Mouse (Mus musculus): ENCODE measurements around the gene Maz. TPM values are rescaled to one million over a fixed set of nuclear protein-coding genes. Genes with fewer than 3 reads are reported as not detected.

Gene Maz
- polyA plus RNA-seq, 2 experiments, result 27.3 to 97.5 TPM

DNA sequence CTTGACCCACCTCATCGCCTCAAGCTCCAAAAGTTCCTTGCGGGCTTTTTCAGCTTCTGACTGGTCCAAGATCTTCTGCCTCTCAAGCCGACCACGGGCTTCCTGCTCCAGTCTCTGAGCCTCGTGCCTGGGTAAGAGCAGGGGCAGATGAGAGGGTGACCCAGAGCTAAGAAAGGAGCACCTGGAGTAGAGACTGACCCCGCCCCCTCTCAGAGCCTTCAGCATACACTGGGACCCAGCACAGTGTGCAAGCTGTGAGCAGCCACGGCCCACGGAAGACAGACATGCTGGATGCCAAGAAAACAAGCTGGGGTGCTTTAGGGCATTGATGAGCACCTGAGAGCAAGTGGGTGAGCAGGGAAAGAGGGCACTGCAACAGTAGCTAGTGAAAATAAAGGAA, 38.0 kb downstream of the Maz start:
- Histone ChIP-seq H3K9ac (replicated peaks) (no peak overlapping the region), H3K4me1 (replicated peaks; ENCODE audit: control insufficient read depth in 2 of 2, insufficient read depth in 2 of 2, low read length in 1 of 2) (no peaks in the 10 kb centered on the region), H3K4me3 (ENCODE audit: insufficient read depth in 1 of 2, low read depth in 2 of 2, low read length in 2 of 2) (no peak overlapping the region), H3K27me3 (ENCODE audit: control insufficient read depth, insufficient read depth, low read length) (no peaks in the 10 kb centered on the region), H3K9me3 (ENCODE audit: control insufficient read depth, low read length) (no peaks in the 10 kb centered on the region), H3K36me3 (replicated peaks; ENCODE audit: control insufficient read depth, insufficient read depth, low read depth) (no peaks in the 10 kb centered on the region), H3K27ac (no peak overlapping the region), H3K4me2 (ENCODE audit: low read depth) (no peak overlapping the region)
- ATAC-seq (ENCODE audit: insufficient read depth), result no peak
- DNase-seq (ENCODE audit: low read depth in 3 of 3, low spot score in 3 of 3), result no peak
- TF ChIP-seq EP300 (IDR thresholded peaks at IDR 0.05; ENCODE audit: low read depth), result no peak
- TF ChIP-seq CTCF (IDR thresholded peaks at IDR 0.05; ENCODE audit: low read depth), result no peak
- 52% methylated on average over 8 of the region's 8 CpGs for WGBS (ENCODE audit: insufficient replicate concordance)

- ATAC-seq (ENCODE audit: insufficient read depth), result no peak
- 41% methylated on average over 9 of the region's 9 CpGs for WGBS (ENCODE audit: insufficient replicate concordance)
Measured at GRCm38 (mm10) chr7:126986319-126986718, 40.5 kb downstream of the Maz start.

DNA sequence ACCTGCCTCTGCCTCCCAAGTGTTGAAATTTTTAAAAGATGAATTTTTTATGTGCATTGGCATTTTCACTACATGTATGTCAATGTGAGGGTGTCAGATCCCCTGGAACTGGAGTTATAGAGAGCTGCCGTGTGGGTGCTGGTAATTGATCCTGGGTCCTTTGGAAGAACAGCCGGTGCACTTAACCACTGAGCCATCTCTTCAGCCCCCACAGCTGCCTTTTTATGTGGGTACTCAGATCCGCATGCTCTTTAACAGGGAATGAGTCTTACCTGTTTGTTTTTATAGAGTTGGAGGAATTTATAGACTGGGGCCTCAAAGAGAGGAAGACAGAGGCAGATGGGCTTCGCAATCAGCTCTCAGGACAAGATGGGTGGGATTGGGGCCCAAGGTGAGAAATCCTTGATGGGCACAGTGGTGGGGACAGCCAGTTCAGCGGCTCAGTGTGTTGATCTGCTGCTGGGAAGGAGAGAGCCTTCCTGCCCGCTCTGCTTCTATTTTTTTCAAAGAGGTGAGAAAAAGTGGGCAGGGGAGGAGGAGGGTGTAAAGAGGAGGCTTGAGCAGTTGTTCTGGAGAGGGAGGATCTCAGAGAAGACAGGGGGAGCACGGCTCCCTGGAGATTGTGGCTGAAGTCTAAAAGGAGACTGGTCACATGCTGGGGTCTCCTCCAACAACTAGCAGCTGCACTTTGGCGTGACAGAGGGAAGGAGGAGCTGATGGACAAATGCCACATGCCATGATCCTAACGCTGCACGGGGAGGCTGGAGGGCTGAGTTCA, 42.0 kb downstream of the Maz start:
- H3K27me3 ChIP-seq (ENCODE audit: control insufficient read depth, insufficient read depth, low read length), result no peaks in the 10 kb centered on the region
- H3K4me2 ChIP-seq (ENCODE audit: low read depth), result no peak overlapping the region
- H3K9ac ChIP-seq (replicated peaks), result no peak overlapping the region
- ATAC-seq (ENCODE audit: insufficient read depth), result no peak
- DNase-seq (ENCODE audit: low read depth in 3 of 3, low spot score in 3 of 3), result no peak
- H3K36me3 ChIP-seq (replicated peaks; ENCODE audit: control insufficient read depth, insufficient read depth, low read depth), result peaks cover 4% of the 10 kb centered on the region
- 51% methylated on average over 10 of the region's 10 CpGs for WGBS (ENCODE audit: insufficient replicate concordance)
- TF ChIP-seq CTCF (IDR thresholded peaks at IDR 0.05; ENCODE audit: low read depth), result no peak
- TF ChIP-seq EP300 (IDR thresholded peaks at IDR 0.05; ENCODE audit: low read depth), result no peak
- H3K9me3 ChIP-seq (ENCODE audit: control insufficient read depth, low read length), result no peaks in the 10 kb centered on the region
- H3K4me3 ChIP-seq (ENCODE audit: insufficient read depth in 1 of 2, low read depth in 2 of 2, low read length in 2 of 2), result no peak overlapping the region
- no peaks in the 10 kb centered on the region for H3K4me1 ChIP-seq (replicated peaks; ENCODE audit: control insufficient read depth in 2 of 2, insufficient read depth in 2 of 2, low read length in 1 of 2)
- H3K27ac ChIP-seq, result no peak overlapping the region

More at GRCm38 (mm10) chr7:126986319-126986718, 40.5 kb downstream of the Maz start:
- no peaks in the 10 kb centered on the region for H3K9me3 ChIP-seq (ENCODE audit: control insufficient read depth, low read length)
- no peaks in the 10 kb centered on the region for H3K4me1 ChIP-seq (replicated peaks; ENCODE audit: control insufficient read depth in 2 of 2, insufficient read depth in 2 of 2, low read length in 1 of 2)
- no peak for DNase-seq (ENCODE audit: low read depth in 3 of 3, low spot score in 3 of 3)
- no peaks in the 10 kb centered on the region for H3K36me3 ChIP-seq (replicated peaks; ENCODE audit: control insufficient read depth, insufficient read depth, low read depth)
- TF ChIP-seq CTCF (IDR thresholded peaks at IDR 0.05; ENCODE audit: low read depth) (peak; percentile 64), EP300 (IDR thresholded peaks at IDR 0.05; ENCODE audit: low read depth) (no peak)
- H3K4me3 ChIP-seq (ENCODE audit: insufficient read depth in 1 of 2, low read depth in 2 of 2, low read length in 2 of 2), result no peak overlapping the region
- H3K27ac ChIP-seq, result no peak overlapping the region
- H3K27me3 ChIP-seq (ENCODE audit: control insufficient read depth, insufficient read depth, low read length), result no peaks in the 10 kb centered on the region
- H3K4me2 ChIP-seq (ENCODE audit: low read depth), result no peak overlapping the region
- no peak overlapping the region for H3K9ac ChIP-seq (replicated peaks)

DNA sequence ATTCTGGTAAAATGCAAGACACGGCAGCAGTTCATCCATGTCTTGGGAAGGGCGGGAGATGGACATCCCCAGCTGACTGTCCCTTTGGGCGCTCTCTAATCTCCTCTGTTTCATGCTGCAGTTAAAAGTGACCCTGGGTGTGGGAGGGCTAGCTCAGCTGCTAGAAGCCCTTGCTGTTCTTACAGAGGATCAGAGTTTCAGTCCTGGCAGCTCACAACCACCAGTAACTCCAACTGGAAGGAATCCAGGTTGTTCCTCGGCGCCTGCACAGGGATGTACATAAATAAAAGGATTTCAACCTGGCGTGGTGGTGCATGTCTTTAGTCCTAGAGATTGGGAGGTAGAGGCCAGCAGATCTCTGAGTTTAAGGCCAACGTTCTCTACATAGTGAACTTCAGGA, 43.7 kb downstream of the Maz start:
- no peak overlapping the region for H3K4me2 ChIP-seq (ENCODE audit: low read depth)
- H3K27ac ChIP-seq, result no peak overlapping the region
- H3K9me3 ChIP-seq (ENCODE audit: control insufficient read depth, low read length), result no peaks in the 10 kb centered on the region
- H3K27me3 ChIP-seq (ENCODE audit: control insufficient read depth, insufficient read depth, low read length), result no peaks in the 10 kb centered on the region
- H3K36me3 ChIP-seq (replicated peaks; ENCODE audit: control insufficient read depth, insufficient read depth, low read depth), result peaks cover 19% of the 10 kb centered on the region
- H3K4me3 ChIP-seq (ENCODE audit: insufficient read depth in 1 of 2, low read depth in 2 of 2, low read length in 2 of 2), result no peak overlapping the region
- H3K4me1 ChIP-seq (replicated peaks; ENCODE audit: control insufficient read depth in 2 of 2, insufficient read depth in 2 of 2, low read length in 1 of 2), result no peaks in the 10 kb centered on the region
- TF ChIP-seq EP300 (IDR thresholded peaks at IDR 0.05; ENCODE audit: low read depth) (no peak), CTCF (IDR thresholded peaks at IDR 0.05; ENCODE audit: low read depth) (no peak)
- ATAC-seq (ENCODE audit: insufficient read depth) (no peak), DNase-seq (ENCODE audit: low read depth in 3 of 3, low spot score in 3 of 3) (no peak)
- WGBS (ENCODE audit: insufficient replicate concordance), result 71% methylated on average over 7 of the region's 7 CpGs
- no peak overlapping the region for H3K9ac ChIP-seq (replicated peaks)

DNA sequence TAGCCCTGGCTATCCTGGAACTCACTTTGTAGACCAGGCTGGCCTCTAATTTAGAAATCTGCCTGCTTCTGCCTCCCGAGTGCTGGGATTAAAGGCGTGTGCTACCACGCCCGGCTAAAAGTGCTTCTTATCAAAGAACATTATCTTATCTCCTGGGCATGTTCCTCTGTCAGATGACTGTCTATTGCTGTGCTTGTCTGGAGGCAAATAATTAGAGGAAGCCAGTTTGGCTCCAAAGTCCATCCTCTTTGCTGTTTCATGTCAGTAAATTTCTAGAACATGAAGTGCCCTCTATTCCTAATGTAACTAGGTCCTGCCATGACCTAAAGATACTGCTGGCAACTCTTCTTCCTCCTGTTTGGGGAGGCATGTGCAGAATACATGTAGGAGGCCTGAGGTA, 44.8 kb downstream of the Maz start:
- Histone ChIP-seq H3K27ac (no peak overlapping the region), H3K27me3 (ENCODE audit: control insufficient read depth, insufficient read depth, low read length) (no peaks in the 10 kb centered on the region), H3K9me3 (ENCODE audit: control insufficient read depth, low read length) (no peaks in the 10 kb centered on the region), H3K9ac (replicated peaks) (no peak overlapping the region), H3K4me1 (replicated peaks; ENCODE audit: control insufficient read depth in 2 of 2, insufficient read depth in 2 of 2, low read length in 1 of 2) (peaks cover 4 to 6% of the 10 kb centered on the region in 2 experiments), H3K4me3 (ENCODE audit: insufficient read depth in 1 of 2, low read depth in 2 of 2, low read length in 2 of 2) (no peak overlapping the region), H3K4me2 (ENCODE audit: low read depth) (no peak overlapping the region), H3K36me3 (replicated peaks; ENCODE audit: control insufficient read depth, insufficient read depth, low read depth) (peaks cover 22% of the 10 kb centered on the region)
- WGBS (ENCODE audit: insufficient replicate concordance), result 33% methylated on average over 4 of the region's 4 CpGs
- TF ChIP-seq CTCF (IDR thresholded peaks at IDR 0.05; ENCODE audit: low read depth), result no peak
- TF ChIP-seq EP300 (IDR thresholded peaks at IDR 0.05; ENCODE audit: low read depth), result no peak
- no peak for DNase-seq (ENCODE audit: low read depth in 3 of 3, low spot score in 3 of 3)
- no peak for ATAC-seq (ENCODE audit: insufficient read depth)

Measured in liver, embryonic 14.5 days (tissue).